Mouse (Mus musculus): ENCODE results near the gene Prdm16. TPM values are rescaled to one million over a fixed set of nuclear protein-coding genes. Genes with fewer than 3 reads are reported as not detected.

Prdm16 gene
- polyA plus RNA-seq, 1 experiment from 2014 or later, result 19.4 TPM

DNA sequence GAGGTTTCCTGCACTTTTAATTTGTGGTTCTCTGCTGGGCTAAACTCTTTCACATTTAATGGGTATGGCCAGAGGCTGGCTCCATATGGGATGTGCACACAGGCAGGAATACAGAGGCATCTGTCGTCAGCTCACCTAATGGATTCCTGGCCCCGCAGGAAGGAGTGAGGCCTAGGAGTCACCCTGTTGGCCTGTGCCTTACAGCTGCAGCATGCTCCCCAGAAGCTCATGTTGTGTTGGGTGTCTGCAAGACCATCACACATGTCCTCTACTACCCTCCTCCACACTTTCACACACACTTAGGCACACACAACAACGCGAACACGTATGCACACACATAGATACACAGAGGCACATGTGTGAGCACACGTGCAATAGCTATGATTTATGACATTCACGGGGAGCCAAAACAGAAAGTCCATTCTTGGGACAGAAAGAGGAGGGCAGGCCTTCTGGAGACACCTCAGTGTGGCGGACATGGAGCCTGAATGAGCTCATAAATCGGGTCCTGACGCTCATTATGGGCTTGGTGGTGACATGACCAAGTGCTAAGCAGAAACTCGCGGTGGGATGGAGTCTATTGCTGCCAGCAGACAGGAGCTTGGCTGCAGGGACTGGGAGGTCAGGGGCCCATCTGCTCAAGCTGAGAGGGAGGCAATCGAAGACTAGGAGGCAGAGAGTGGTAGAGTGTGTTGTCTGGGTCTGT is 265.0 kb downstream of the Prdm16 start:
- no peaks in the 10 kb centered on the region for H3K9me3 ChIP-seq (ENCODE audit: low read depth, low read length)
- H3K9ac ChIP-seq, result no peak overlapping the region
- H3K4me2 ChIP-seq, result no peak overlapping the region
- WGBS, result 46% methylated on average over 13 of the region's 13 CpGs
- TF ChIP-seq CTCF (IDR thresholded peaks at IDR 0.05; ENCODE audit: low read depth), result no peak
- DNase-seq (no peak), ATAC-seq (ENCODE audit: insufficient read depth) (no peak)
- H3K4me3 ChIP-seq (ENCODE audit: low read depth, low read length), result no peak overlapping the region
- no peaks in the 10 kb centered on the region for H3K27me3 ChIP-seq (ENCODE audit: insufficient read depth, low read length)
- peaks cover 3% of the 10 kb centered on the region; the same call in 1 of the 2 replicates for H3K4me1 ChIP-seq (ENCODE audit: insufficient read depth)
- H3K27ac ChIP-seq (ENCODE audit: low read depth), result no peak overlapping the region; the same call in 1 of the 2 replicates
- H3K36me3 ChIP-seq (ENCODE audit: insufficient read depth), result no peaks in the 10 kb centered on the region

DNA sequence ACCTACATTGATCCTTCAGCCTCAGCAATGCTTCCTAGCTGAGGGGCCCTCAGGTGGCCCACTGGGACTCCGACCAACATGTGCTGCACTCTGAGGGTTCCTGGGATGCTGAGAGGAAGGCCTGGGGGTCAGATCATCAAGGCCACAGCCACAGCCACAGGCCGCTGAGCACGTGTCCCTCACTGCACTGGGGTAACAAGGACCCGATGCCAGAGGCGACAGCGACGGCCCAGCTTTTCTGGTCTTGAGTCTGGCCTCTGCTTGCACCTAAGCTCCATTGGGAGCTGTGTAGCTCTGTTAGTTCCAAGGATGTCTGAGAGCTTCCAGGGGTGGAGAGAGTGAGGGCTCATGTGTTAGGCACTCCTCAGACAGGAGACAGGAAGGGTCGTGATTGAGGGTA is 265.8 kb downstream of the Prdm16 start:
- H3K27ac ChIP-seq (ENCODE audit: low read depth), result no peak overlapping the region
- no peak overlapping the region for H3K4me2 ChIP-seq
- DNase-seq, result no peak
- no peak for TF ChIP-seq CTCF (IDR thresholded peaks at IDR 0.05; ENCODE audit: low read depth)
- no peaks in the 10 kb centered on the region for H3K36me3 ChIP-seq (ENCODE audit: insufficient read depth)
- H3K4me3 ChIP-seq (ENCODE audit: low read depth, low read length), result no peak overlapping the region
- no peak for ATAC-seq (ENCODE audit: insufficient read depth)
- WGBS, result 64% methylated on average over 8 of the region's 8 CpGs
- H3K9me3 ChIP-seq (ENCODE audit: low read depth, low read length), result no peaks in the 10 kb centered on the region
- H3K4me1 ChIP-seq (ENCODE audit: insufficient read depth), result peaks cover 3% of the 10 kb centered on the region; the same call in 1 of the 2 replicates
- H3K27me3 ChIP-seq (ENCODE audit: insufficient read depth, low read length), result no peaks in the 10 kb centered on the region
- H3K9ac ChIP-seq, result no peak overlapping the region

DNA sequence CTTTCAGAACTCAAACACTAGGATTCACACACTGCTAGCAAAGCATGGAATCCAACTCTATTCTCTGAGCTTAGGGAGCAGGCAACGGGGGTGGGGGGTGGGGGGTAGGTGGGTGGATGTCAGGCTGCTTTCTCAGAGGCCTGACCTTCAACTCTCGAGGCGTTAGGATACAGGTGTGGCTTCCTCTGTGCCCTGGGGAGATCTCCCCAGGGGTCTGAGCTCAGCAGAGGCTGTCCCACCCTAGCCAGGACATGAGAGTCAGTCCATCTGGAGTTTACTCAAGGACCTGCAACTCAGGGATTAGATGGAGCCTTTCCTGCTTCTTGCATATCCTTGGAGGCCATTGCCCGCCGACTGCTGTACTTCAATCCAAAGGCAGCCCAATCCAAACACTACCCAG is 267.6 kb downstream of the Prdm16 start:
- H3K27me3 ChIP-seq (ENCODE audit: insufficient read depth, low read length), result no peaks in the 10 kb centered on the region
- 54% methylated on average over 5 of the region's 5 CpGs for WGBS
- no peak overlapping the region for H3K4me3 ChIP-seq (ENCODE audit: low read depth, low read length)
- ATAC-seq (ENCODE audit: insufficient read depth) (no peak), DNase-seq (no peak)
- H3K9me3 ChIP-seq (ENCODE audit: low read depth, low read length), result no peaks in the 10 kb centered on the region
- H3K4me1 ChIP-seq (ENCODE audit: insufficient read depth), result peaks cover 3% of the 10 kb centered on the region; the same call in 1 of the 2 replicates
- H3K9ac ChIP-seq, result no peak overlapping the region
- TF ChIP-seq CTCF (IDR thresholded peaks at IDR 0.05; ENCODE audit: low read depth), result no peak
- no peak overlapping the region for H3K4me2 ChIP-seq
- H3K27ac ChIP-seq (ENCODE audit: low read depth), result no peak overlapping the region
- H3K36me3 ChIP-seq (ENCODE audit: insufficient read depth), result no peaks in the 10 kb centered on the region

DNA sequence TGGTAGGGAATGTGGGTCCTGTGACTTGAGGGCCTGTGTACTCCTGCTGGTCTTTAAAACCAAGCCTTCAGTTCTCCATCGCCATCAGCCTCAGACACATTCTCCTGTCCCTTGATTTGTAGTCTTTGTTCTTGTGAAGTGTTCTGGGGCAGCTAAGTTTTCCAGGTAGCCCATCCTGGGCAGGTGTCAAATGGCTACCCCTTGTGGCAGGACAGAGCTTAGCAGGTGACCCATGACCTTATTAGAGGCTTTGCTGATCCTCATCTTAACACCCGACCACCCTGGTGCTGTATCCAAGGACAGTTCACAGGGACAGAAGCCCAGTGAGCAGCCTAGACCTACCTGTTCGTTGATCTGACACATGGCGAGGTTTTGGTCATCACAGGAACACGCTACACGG is 269.8 kb downstream of the Prdm16 start:
- TF ChIP-seq CTCF (IDR thresholded peaks at IDR 0.05; ENCODE audit: low read depth), result peak; percentile 36
- H3K4me3 ChIP-seq (ENCODE audit: low read depth, low read length), result no peak overlapping the region
- no peak overlapping the region for H3K4me2 ChIP-seq
- H3K4me1 ChIP-seq (ENCODE audit: insufficient read depth), result peaks cover 3% of the 10 kb centered on the region; the same call in 1 of the 2 replicates
- WGBS, result 77% methylated on average over 6 of the region's 6 CpGs
- H3K27me3 ChIP-seq (ENCODE audit: insufficient read depth, low read length), result no peaks in the 10 kb centered on the region
- ATAC-seq (ENCODE audit: insufficient read depth) (no peak), DNase-seq (no peak)
- H3K36me3 ChIP-seq (ENCODE audit: insufficient read depth), result no peaks in the 10 kb centered on the region
- no peak overlapping the region for H3K9ac ChIP-seq
- H3K9me3 ChIP-seq (ENCODE audit: low read depth, low read length), result no peaks in the 10 kb centered on the region
- H3K27ac ChIP-seq (ENCODE audit: low read depth), result no peak overlapping the region; the same call in 1 of the 2 replicates

DNA sequence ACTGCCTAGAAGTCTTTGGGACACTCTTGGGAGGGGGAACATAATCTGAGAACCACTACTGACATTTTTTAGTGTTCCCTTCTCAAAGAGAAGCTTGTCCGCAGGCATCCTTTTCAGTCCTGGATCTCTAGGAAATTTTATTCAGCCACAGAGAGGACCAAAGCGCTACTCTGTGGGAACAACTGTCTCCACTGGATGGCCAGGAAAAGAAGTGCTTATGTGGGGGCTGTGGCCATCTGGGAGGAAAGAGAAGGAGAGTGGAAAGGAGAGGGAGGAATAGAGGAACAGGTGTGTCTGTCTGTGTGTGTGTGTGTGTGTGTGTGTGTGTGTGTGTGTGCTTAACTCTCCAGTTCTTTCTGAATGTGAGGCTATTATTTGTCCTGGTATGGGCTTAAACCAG is 271.9 kb downstream of the Prdm16 start:
- no peaks in the 10 kb centered on the region for H3K9me3 ChIP-seq (ENCODE audit: low read depth, low read length)
- H3K36me3 ChIP-seq (ENCODE audit: insufficient read depth), result no peaks in the 10 kb centered on the region
- H3K4me1 ChIP-seq (ENCODE audit: insufficient read depth), result no peaks in the 10 kb centered on the region; the same call in 1 of the 2 replicates
- no peak overlapping the region for H3K4me3 ChIP-seq (ENCODE audit: low read depth, low read length)
- H3K4me2 ChIP-seq, result no peak overlapping the region
- no peak overlapping the region; the same call in 1 of the 2 replicates for H3K9ac ChIP-seq
- no peaks in the 10 kb centered on the region for H3K27me3 ChIP-seq (ENCODE audit: insufficient read depth, low read length)
- H3K27ac ChIP-seq (ENCODE audit: low read depth), result peak overlapping the region; percentile 21; the same call in 1 of the 2 replicates
- no peak for TF ChIP-seq CTCF (IDR thresholded peaks at IDR 0.05; ENCODE audit: low read depth)
- ATAC-seq (ENCODE audit: insufficient read depth) (no peak), DNase-seq (no peak)
- WGBS, result 88% methylated on average over 2 of the region's 2 CpGs

DNA sequence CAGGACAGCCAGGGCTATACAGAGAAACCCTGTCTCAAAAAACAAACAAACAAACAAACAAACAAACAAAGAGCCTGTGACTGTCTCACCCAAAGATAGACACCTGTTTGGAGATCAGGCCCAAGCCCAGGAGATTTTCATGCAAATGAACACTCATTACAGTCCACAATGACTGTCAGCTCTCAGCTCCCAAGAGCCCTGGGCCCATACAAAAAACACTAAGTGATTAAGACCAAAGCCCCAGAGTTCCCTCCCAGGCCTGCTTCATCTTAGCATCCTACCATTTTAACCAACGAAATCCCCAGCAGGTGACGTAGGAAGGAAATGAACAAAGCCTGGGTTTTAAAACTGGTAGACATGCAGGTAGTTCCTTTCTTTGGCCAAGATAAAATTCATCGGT is 275.8 kb downstream of the Prdm16 start:
- Histone ChIP-seq H3K9me3 (ENCODE audit: low read depth, low read length) (no peaks in the 10 kb centered on the region), H3K4me2 (no peak overlapping the region), H3K27ac (ENCODE audit: low read depth) (no peak overlapping the region), H3K4me1 (ENCODE audit: insufficient read depth) (peaks cover 9% of the 10 kb centered on the region), H3K27me3 (ENCODE audit: insufficient read depth, low read length) (no peaks in the 10 kb centered on the region), H3K36me3 (ENCODE audit: insufficient read depth) (no peaks in the 10 kb centered on the region), H3K9ac (no peak overlapping the region), H3K4me3 (ENCODE audit: low read depth, low read length) (no peak overlapping the region)
- 88% methylated on average over 3 of the region's 3 CpGs for WGBS
- TF ChIP-seq CTCF (IDR thresholded peaks at IDR 0.05; ENCODE audit: low read depth), result no peak
- ATAC-seq (ENCODE audit: insufficient read depth), result no peak
- no peak for DNase-seq

DNA sequence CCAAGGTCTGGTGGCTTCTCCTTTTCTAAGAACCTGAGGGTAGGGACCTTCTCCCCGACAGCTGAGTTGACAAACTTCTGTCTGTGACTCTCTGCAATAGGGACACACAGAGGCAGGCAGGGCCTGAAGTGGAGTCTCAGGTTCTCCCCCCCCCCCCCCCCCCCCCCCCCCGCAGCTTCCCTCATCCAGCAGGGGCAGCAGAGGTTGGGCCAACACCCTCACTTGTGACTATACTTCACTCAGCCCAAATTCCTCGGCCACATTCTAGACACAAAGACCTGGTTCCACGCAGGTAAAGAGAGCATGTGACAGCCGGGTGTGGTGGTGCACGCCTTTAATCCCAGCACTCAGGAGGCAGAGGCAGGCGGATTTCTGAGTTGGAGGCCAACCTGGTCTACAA is 276.2 kb downstream of the Prdm16 start:
- H3K4me3 ChIP-seq (ENCODE audit: low read depth, low read length), result no peak overlapping the region
- no peak for TF ChIP-seq CTCF (IDR thresholded peaks at IDR 0.05; ENCODE audit: low read depth)
- no peaks in the 10 kb centered on the region for H3K36me3 ChIP-seq (ENCODE audit: insufficient read depth)
- DNase-seq (no peak), ATAC-seq (ENCODE audit: insufficient read depth) (no peak)
- no peak overlapping the region for H3K9ac ChIP-seq
- H3K9me3 ChIP-seq (ENCODE audit: low read depth, low read length), result no peaks in the 10 kb centered on the region
- peak overlapping the region; percentile 85 for H3K27ac ChIP-seq (ENCODE audit: low read depth)
- H3K4me2 ChIP-seq, result no peak overlapping the region
- 60% methylated on average over 6 of the region's 7 CpGs for WGBS
- H3K4me1 ChIP-seq (ENCODE audit: insufficient read depth), result peaks cover 9% of the 10 kb centered on the region
- no peaks in the 10 kb centered on the region for H3K27me3 ChIP-seq (ENCODE audit: insufficient read depth, low read length)
